Mouse (Mus musculus): Measurements from ENCODE around the gene Pepd. TPM values are rescaled to one million over a fixed set of nuclear protein-coding genes. Genes with fewer than 3 reads are reported as not detected.

The Pepd gene
- polyA plus RNA-seq, 1 experiment = 61.5 TPM

- 54% methylated on average over 16 of the region's 16 CpGs for WGBS
- Histone ChIP-seq H3K4me3 (replicated peaks; ENCODE audit: extremely low read depth, low read depth, low read length) (no peak overlapping the region), H3K4me1 (ENCODE audit: control insufficient read depth, insufficient read depth, low read length) (0 out of 2 replicates have a peak, but pooled peaks cover 3% of the 10 kb centered on the region)
- no peak for DNase-seq
- TF ChIP-seq POLR2A (IDR thresholded peaks at IDR 0.05; ENCODE audit: borderline replicate concordance, extremely low read depth, low read depth, low read length) (no peak), CTCF (IDR thresholded peaks at IDR 0.05; ENCODE audit: insufficient read depth, low read length) (no peak)
Observed at GRCm38 (mm10) chr7:35028559-35028958, 116.4 kb downstream of the Pepd start.

- no peak overlapping the region for H3K4me3 ChIP-seq (replicated peaks; ENCODE audit: extremely low read depth, low read depth, low read length)
- 79% methylated on average over 5 of the region's 5 CpGs for WGBS
- H3K4me1 ChIP-seq (ENCODE audit: control insufficient read depth, insufficient read depth, low read length) = 0 out of 2 replicates have a peak, but pooled peaks cover 3% of the 10 kb centered on the region
- TF ChIP-seq POLR2A (IDR thresholded peaks at IDR 0.05; ENCODE audit: borderline replicate concordance, extremely low read depth, low read depth, low read length) (no peak), CTCF (IDR thresholded peaks at IDR 0.05; ENCODE audit: insufficient read depth, low read length) (no peak)
- DNase-seq = no peak
Observed at GRCm38 (mm10) chr7:35029228-35029627, 117.0 kb downstream of the Pepd start.

- no peak overlapping the region for H3K4me3 ChIP-seq (replicated peaks; ENCODE audit: extremely low read depth, low read depth, low read length)
- 68% methylated on average over 3 of the region's 3 CpGs for WGBS
- 0 out of 2 replicates have a peak, but pooled peaks cover 3% of the 10 kb centered on the region for H3K4me1 ChIP-seq (ENCODE audit: control insufficient read depth, insufficient read depth, low read length)
- no peak for TF ChIP-seq CTCF (IDR thresholded peaks at IDR 0.05; ENCODE audit: insufficient read depth, low read length)
- TF ChIP-seq POLR2A (IDR thresholded peaks at IDR 0.05; ENCODE audit: borderline replicate concordance, extremely low read depth, low read depth, low read length) = no peak
- DNase-seq = no peak
Observed at GRCm38 (mm10) chr7:35029648-35030047, 117.5 kb downstream of the Pepd start.

GRCm38 (mm10) chr7:35030567-35030966 lies 118.4 kb downstream of the Pepd start:
- 87% methylated on average over 6 of the region's 6 CpGs for WGBS

GRCm38 (mm10) chr7:35035141-35035553 lies 123.0 kb downstream of the Pepd start:
- Histone ChIP-seq H3K4me3 (replicated peaks; ENCODE audit: extremely low read depth, low read depth, low read length) (no peak overlapping the region), H3K4me1 (ENCODE audit: control insufficient read depth, insufficient read depth, low read length) (peaks cover 22% of the 10 kb centered on the region)
- TF ChIP-seq CTCF (IDR thresholded peaks at IDR 0.05; ENCODE audit: insufficient read depth, low read length) (no peak), POLR2A (IDR thresholded peaks at IDR 0.05; ENCODE audit: borderline replicate concordance, extremely low read depth, low read depth, low read length) (no peak)
- 31% methylated on average over 6 of the region's 6 CpGs for WGBS
- no peak for DNase-seq

More at GRCm38 (mm10) chr7:35030567-35030966, 118.4 kb downstream of the Pepd start:
- Histone ChIP-seq H3K4me1 (ENCODE audit: control insufficient read depth, insufficient read depth, low read length) (peaks cover 11% of the 10 kb centered on the region), H3K4me3 (replicated peaks; ENCODE audit: extremely low read depth, low read depth, low read length) (no peak overlapping the region)
- no peak for DNase-seq
- TF ChIP-seq CTCF (IDR thresholded peaks at IDR 0.05; ENCODE audit: insufficient read depth, low read length) (no peak), POLR2A (IDR thresholded peaks at IDR 0.05; ENCODE audit: borderline replicate concordance, extremely low read depth, low read depth, low read length) (no peak)

GRCm38 (mm10) chr7:35035565-35035964 lies 123.4 kb downstream of the Pepd start:
- WGBS = 61% methylated on average over 4 of the region's 4 CpGs
- H3K4me1 ChIP-seq (ENCODE audit: control insufficient read depth, insufficient read depth, low read length) = peaks cover 22% of the 10 kb centered on the region

GRCm38 (mm10) chr7:35036266-35036731 lies 124.1 kb downstream of the Pepd start:
- Histone ChIP-seq H3K4me1 (ENCODE audit: control insufficient read depth, insufficient read depth, low read length) (peaks cover 22% of the 10 kb centered on the region), H3K4me3 (replicated peaks; ENCODE audit: extremely low read depth, low read depth, low read length) (no peak overlapping the region)
- WGBS = 29% methylated on average over 5 of the region's 5 CpGs
- TF ChIP-seq POLR2A (IDR thresholded peaks at IDR 0.05; ENCODE audit: borderline replicate concordance, extremely low read depth, low read depth, low read length) = no peak
- TF ChIP-seq CTCF (IDR thresholded peaks at IDR 0.05; ENCODE audit: insufficient read depth, low read length) = no peak
- DNase-seq = no peak

More at GRCm38 (mm10) chr7:35035565-35035964, 123.4 kb downstream of the Pepd start:
- no peak for TF ChIP-seq CTCF (IDR thresholded peaks at IDR 0.05; ENCODE audit: insufficient read depth, low read length)
- no peak for TF ChIP-seq POLR2A (IDR thresholded peaks at IDR 0.05; ENCODE audit: borderline replicate concordance, extremely low read depth, low read depth, low read length)
- no peak overlapping the region for H3K4me3 ChIP-seq (replicated peaks; ENCODE audit: extremely low read depth, low read depth, low read length)
- no peak for DNase-seq

- 44% methylated on average over 6 of the region's 6 CpGs for WGBS
- DNase-seq = no peak
- Histone ChIP-seq H3K4me1 (ENCODE audit: control insufficient read depth, insufficient read depth, low read length) (peaks cover 22% of the 10 kb centered on the region), H3K4me3 (replicated peaks; ENCODE audit: extremely low read depth, low read depth, low read length) (no peak overlapping the region)
- TF ChIP-seq CTCF (IDR thresholded peaks at IDR 0.05; ENCODE audit: insufficient read depth, low read length) (no peak), POLR2A (IDR thresholded peaks at IDR 0.05; ENCODE audit: borderline replicate concordance, extremely low read depth, low read depth, low read length) (no peak)
Observed at GRCm38 (mm10) chr7:35037408-35037807, 125.2 kb downstream of the Pepd start.

GRCm38 (mm10) chr7:35040176-35040972 lies 128.2 kb downstream of the Pepd start:
- 85% methylated on average over 9 of the region's 9 CpGs for WGBS
- no peak for DNase-seq
- no peak for TF ChIP-seq POLR2A (IDR thresholded peaks at IDR 0.05; ENCODE audit: borderline replicate concordance, extremely low read depth, low read depth, low read length)
- no peak for TF ChIP-seq CTCF (IDR thresholded peaks at IDR 0.05; ENCODE audit: insufficient read depth, low read length)
- Histone ChIP-seq H3K4me3 (replicated peaks; ENCODE audit: extremely low read depth, low read depth, low read length) (no peak overlapping the region), H3K4me1 (ENCODE audit: control insufficient read depth, insufficient read depth, low read length) (peaks cover 20% of the 10 kb centered on the region)
